Mouse (Mus musculus) hindbrain, embryonic 11.5 days (tissue): ENCODE data around the gene Olfr954. TPM values are rescaled to one million over a fixed set of nuclear protein-coding genes. Genes with fewer than 3 reads are reported as not detected.

ENCODE experiments used
- ATAC-seq: fragments of 200-750 bp; cut with Nextera tagmentation; 2 replicates; pipeline ENCODE4 v1.8.0; 2017; ENCODE audit warnings: mild to moderate bottlenecking, moderate TSS enrichment, moderate library complexity; ENCODE audit not compliant: low FRiP score
- DNase-seq: peaks from one replicate; pipeline ENCODE4 v3.0.0-alpha.2; 2015; ENCODE audit warnings: low spot score
- H3K27ac ChIP-seq: fragments of 300-500 bp; sonication (generic); 2 replicates; pipeline ENCODE4 v1.5.1; 2014; ENCODE audit warnings: mild to moderate bottlenecking, low read depth, low read length
- H3K27me3 ChIP-seq: fragments of 300-500 bp; sonication (generic); 2 replicates; pipeline ENCODE4 v1.6.1; 2014; ENCODE audit warnings: mild to moderate bottlenecking, low read length, moderate library complexity, mixed read lengths; ENCODE audit not compliant: control insufficient read depth, insufficient read depth
- H3K36me3 ChIP-seq: fragments of 300-500 bp; sonication (generic); 2 replicates; pipeline ENCODE4 v1.6.1; 2014; ENCODE audit warnings: mild to moderate bottlenecking, low read length, moderate library complexity, mixed read lengths; ENCODE audit not compliant: control insufficient read depth, insufficient read depth
- H3K4me1 ChIP-seq: fragments of 300-500 bp; sonication (generic); replicated peaks from 2 replicates; pipeline ENCODE4 v1.6.1; 2014; ENCODE audit warnings: low read length, mixed read lengths; ENCODE audit not compliant: control insufficient read depth, insufficient read depth
- H3K4me2 ChIP-seq: fragments of 300-500 bp; sonication (generic); replicated peaks from 2 replicates; pipeline ENCODE4 v1.6.1; 2014; ENCODE audit warnings: mild to moderate bottlenecking, low read depth, low read length
- H3K4me3 ChIP-seq: fragments of 300-500 bp; sonication (generic); 2 replicates; pipeline ENCODE4 v1.5.1; 2014; ENCODE audit warnings: low read depth, low read length
- H3K9ac ChIP-seq: fragments of 300-500 bp; sonication (generic); 2 replicates; pipeline ENCODE4 v1.6.1; 2014; ENCODE audit warnings: low read depth, low read length
- H3K9me3 ChIP-seq: fragments of 300-500 bp; sonication (generic); 2 replicates; pipeline ENCODE4 v1.6.1; 2016; ENCODE audit warnings: low read length; ENCODE audit not compliant: control insufficient read depth
- WGBS: fragments of 180-500 bp; shearing (Covaris S2); extraction: QIAGEN DNeasy Blood & Tissue Kit; methylation state at CpG from one replicate; pipeline ENCODE4 v1.1.7; 2014; 5-methylcytosine and 5-hydroxymethylcytosine counted together
- polyA plus RNA-seq: library from polyadenylated mRNA; unstranded; fragments of >200 nt; fragmentation: Nextera tagmentation; extraction: Ambion mirVana; gene quantifications from 2 replicates; pipeline ENCODE4 v1.2.1, GENCODE M21; 2014

Olfr954 gene
- not detected in 2 replicates for polyA plus RNA-seq

- no peak for ATAC-seq
- no peak within 1 kb of the TSS for H3K9ac ChIP-seq
- no peak for DNase-seq
- no peak within 1 kb of the TSS for H3K4me2 ChIP-seq
- no peak within 1 kb of the TSS for H3K4me3 ChIP-seq
- H3K27me3 ChIP-seq = no peaks in the 10 kb centered on the region
- no peak within 1 kb of the TSS for H3K27ac ChIP-seq
- 90% methylated on average over 6 of the region's 6 CpGs for WGBS
- no peaks in the 10 kb centered on the region for H3K36me3 ChIP-seq
- no peaks in the 10 kb centered on the region for H3K4me1 ChIP-seq
- H3K9me3 ChIP-seq = no peaks in the 10 kb centered on the region
Observed at GRCm38 (mm10) chr9:39456401-39456800, at the start of gene Olfr954. Gene Olfr954, plus strand, starts transcription at chr9:39456701.

- ATAC-seq = no peak
Observed at GRCm38 (mm10) chr9:39427048-39427447, 29.5 kb upstream of the Olfr954 start, which contains the start of gene Olfr952. Gene Olfr952, minus strand, starts transcription at chr9:39427148.

GRCm38 (mm10) chr9:39471844-39472243, 15.3 kb downstream of the Olfr954 start, which contains the start of gene Olfr955:
Gene Olfr955, minus strand, starts transcription at chr9:39471944.
- DNase-seq (no peak), ATAC-seq (no peak)
- 63% methylated on average over 1 of the region's 1 CpGs for WGBS

More at GRCm38 (mm10) chr9:39427048-39427447, 29.5 kb upstream of the Olfr954 start, which contains the start of gene Olfr952:
- Histone ChIP-seq H3K36me3 (no peaks in the 10 kb centered on the region), H3K4me2 (no peak within 1 kb of the TSS), H3K4me3 (no peak within 1 kb of the TSS), H3K4me1 (no peaks in the 10 kb centered on the region), H3K9ac (no peak within 1 kb of the TSS), H3K27ac (no peak within 1 kb of the TSS), H3K9me3 (no peaks in the 10 kb centered on the region), H3K27me3 (no peaks in the 10 kb centered on the region)
- no peak for DNase-seq

GRCm38 (mm10) chr9:39493895-39494294, 37.4 kb downstream of the Olfr954 start, which contains the start of gene Olfr44:
Gene Olfr44, minus strand, starts transcription at chr9:39493995.
- H3K4me3 ChIP-seq = no peak within 1 kb of the TSS
- no peaks in the 10 kb centered on the region for H3K27me3 ChIP-seq
- H3K9ac ChIP-seq = no peak within 1 kb of the TSS
- H3K36me3 ChIP-seq = no peaks in the 10 kb centered on the region
- no peak within 1 kb of the TSS for H3K27ac ChIP-seq
- ATAC-seq (no peak), DNase-seq (no peak)
- no peak within 1 kb of the TSS for H3K4me2 ChIP-seq
- no peaks in the 10 kb centered on the region for H3K9me3 ChIP-seq
- no peaks in the 10 kb centered on the region for H3K4me1 ChIP-seq
- 96% methylated on average over 2 of the region's 2 CpGs for WGBS

More at GRCm38 (mm10) chr9:39471844-39472243, 15.3 kb downstream of the Olfr954 start, which contains the start of gene Olfr955:
- Histone ChIP-seq H3K27me3 (no peaks in the 10 kb centered on the region), H3K4me2 (no peak within 1 kb of the TSS), H3K36me3 (no peaks in the 10 kb centered on the region), H3K4me1 (no peaks in the 10 kb centered on the region), H3K9me3 (no peaks in the 10 kb centered on the region), H3K27ac (no peak within 1 kb of the TSS), H3K9ac (no peak within 1 kb of the TSS), H3K4me3 (no peak within 1 kb of the TSS)

DNA sequence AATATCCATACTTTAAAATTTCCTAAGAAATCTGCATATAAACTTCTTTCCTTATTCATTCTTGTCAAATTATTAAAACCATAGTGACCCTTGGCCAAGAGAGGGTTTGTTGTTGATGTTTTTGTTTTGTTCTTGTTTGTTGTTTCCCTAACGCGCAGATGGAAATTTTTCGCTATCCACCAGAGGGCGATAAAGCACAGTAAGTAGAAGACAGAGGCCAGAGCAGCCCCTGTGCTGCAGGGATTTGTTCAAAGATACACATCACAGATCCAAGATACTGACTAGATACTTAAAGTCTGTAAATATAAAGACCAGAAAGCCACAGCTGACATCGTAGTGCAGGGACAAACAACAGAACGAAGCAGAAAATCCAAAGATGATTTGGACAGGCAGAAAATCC, 52.5 kb downstream of the Olfr954 start:
- H3K4me2 ChIP-seq = no peak overlapping the region
- WGBS = 8% methylated on average over 6 of the region's 6 CpGs
- H3K9ac ChIP-seq = no peak overlapping the region
- DNase-seq (peak; percentile 79), ATAC-seq (peak; percentile 78)
- H3K27ac ChIP-seq = no peak overlapping the region
- no peaks in the 10 kb centered on the region for H3K4me1 ChIP-seq
- H3K9me3 ChIP-seq = no peaks in the 10 kb centered on the region
- no peak overlapping the region for H3K4me3 ChIP-seq
- H3K36me3 ChIP-seq = no peaks in the 10 kb centered on the region
- H3K27me3 ChIP-seq = no peaks in the 10 kb centered on the region

GRCm38 (mm10) chr9:39509412-39509811, 52.9 kb downstream of the Olfr954 start:
- H3K9me3 ChIP-seq = no peaks in the 10 kb centered on the region
- H3K9ac ChIP-seq = no peak overlapping the region
- H3K27me3 ChIP-seq = no peaks in the 10 kb centered on the region
- 0 out of 2 replicates have a peak, but pooled peaks have one; percentile 12 for ATAC-seq
- no peaks in the 10 kb centered on the region for H3K36me3 ChIP-seq
- WGBS = 80% methylated on average over 9 of the region's 9 CpGs
- DNase-seq = no peak
- no peaks in the 10 kb centered on the region for H3K4me1 ChIP-seq
- no peak overlapping the region for H3K4me2 ChIP-seq
- H3K4me3 ChIP-seq = no peak overlapping the region
- no peak overlapping the region for H3K27ac ChIP-seq

Other genes with a start within 250 kb of the Olfr954 start
- not detected in 2 replicates for gene Olfr1537, start 206.7 kb upstream of the Olfr954 start, polyA plus RNA-seq
- not detected in 2 replicates for gene Olfr945, start 179.9 kb upstream of the Olfr954 start, polyA plus RNA-seq
- not detected in 2 replicates for gene Olfr948, start 130.7 kb upstream of the Olfr954 start, polyA plus RNA-seq
- not detected in 2 replicates for gene Olfr951, start 69.3 kb upstream of the Olfr954 start, polyA plus RNA-seq
- gene Olfr952, start 29.6 kb upstream of the Olfr954 start, polyA plus RNA-seq = not detected in 2 replicates
- gene Olfr955, start 15.2 kb downstream of the Olfr954 start, polyA plus RNA-seq = not detected in 2 replicates
- gene Olfr44, start 37.3 kb downstream of the Olfr954 start, polyA plus RNA-seq = not detected in 2 replicates
- not detected in 2 replicates for gene Olfr957, start 59.1 kb downstream of the Olfr954 start, polyA plus RNA-seq
- not detected in 2 replicates for gene Olfr958, start 97.4 kb downstream of the Olfr954 start, polyA plus RNA-seq
- not detected in 2 replicates for gene Olfr959, start 118.9 kb downstream of the Olfr954 start, polyA plus RNA-seq
- gene AW551984, start 147.7 kb downstream of the Olfr954 start, polyA plus RNA-seq = 15.9 and 19.0 TPM in 2 replicates
- not detected in 2 replicates for gene Olfr148, start 154.0 kb downstream of the Olfr954 start, polyA plus RNA-seq
- gene Olfr960, start 164.7 kb downstream of the Olfr954 start, polyA plus RNA-seq = not detected in 2 replicates
- gene Olfr961, start 188.4 kb downstream of the Olfr954 start, polyA plus RNA-seq = not detected in 2 replicates
- not detected in 2 replicates for gene Olfr963, start 210.5 kb downstream of the Olfr954 start, polyA plus RNA-seq